Mouse (Mus musculus) heart, postnatal 4 days (tissue): ENCODE data around the gene Tpi1. TPM values are rescaled to one million over a fixed set of nuclear protein-coding genes. Genes with fewer than 3 reads are reported as not detected.

ENCODE experiments used
- DNase-seq: peaks from one replicate; pipeline ENCODE4 v3.0.0; 2021
- total RNA-seq, 2 experiments: library from RNA; stranded (reverse); gene quantifications; 2 replicates each; pipeline ENCODE4 v1.2.3; 2021

Tpi1 gene
- total RNA-seq, 2 experiments from 2014 or later: 977 to 982 TPM

GRCm38 (mm10) chr6:124769101-124769765 is 44.9 kb downstream of the Tpi1 start, which contains the start of gene Eno2:
Eno2 (minus strand) TSS chr6:124769673.
- DNase-seq: peak; percentile 61

DNA sequence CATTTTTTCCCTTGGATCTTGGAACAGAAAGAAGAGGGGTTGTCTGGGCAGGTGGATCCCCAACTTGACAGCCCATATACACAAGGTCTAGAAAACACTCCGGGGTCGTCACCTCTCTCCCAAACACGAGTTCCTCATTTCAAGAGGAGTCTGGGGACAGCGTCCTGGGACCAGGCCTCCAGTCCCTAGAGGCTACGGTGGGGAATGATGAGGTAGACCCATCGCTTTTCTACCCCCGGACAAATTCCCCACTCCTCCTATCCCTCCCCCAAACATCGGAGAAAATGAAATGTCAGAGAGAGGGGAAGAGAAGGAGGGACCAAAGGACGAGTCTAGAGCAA is 45.4 kb downstream of the Tpi1 start:
- no peak for DNase-seq

DNA sequence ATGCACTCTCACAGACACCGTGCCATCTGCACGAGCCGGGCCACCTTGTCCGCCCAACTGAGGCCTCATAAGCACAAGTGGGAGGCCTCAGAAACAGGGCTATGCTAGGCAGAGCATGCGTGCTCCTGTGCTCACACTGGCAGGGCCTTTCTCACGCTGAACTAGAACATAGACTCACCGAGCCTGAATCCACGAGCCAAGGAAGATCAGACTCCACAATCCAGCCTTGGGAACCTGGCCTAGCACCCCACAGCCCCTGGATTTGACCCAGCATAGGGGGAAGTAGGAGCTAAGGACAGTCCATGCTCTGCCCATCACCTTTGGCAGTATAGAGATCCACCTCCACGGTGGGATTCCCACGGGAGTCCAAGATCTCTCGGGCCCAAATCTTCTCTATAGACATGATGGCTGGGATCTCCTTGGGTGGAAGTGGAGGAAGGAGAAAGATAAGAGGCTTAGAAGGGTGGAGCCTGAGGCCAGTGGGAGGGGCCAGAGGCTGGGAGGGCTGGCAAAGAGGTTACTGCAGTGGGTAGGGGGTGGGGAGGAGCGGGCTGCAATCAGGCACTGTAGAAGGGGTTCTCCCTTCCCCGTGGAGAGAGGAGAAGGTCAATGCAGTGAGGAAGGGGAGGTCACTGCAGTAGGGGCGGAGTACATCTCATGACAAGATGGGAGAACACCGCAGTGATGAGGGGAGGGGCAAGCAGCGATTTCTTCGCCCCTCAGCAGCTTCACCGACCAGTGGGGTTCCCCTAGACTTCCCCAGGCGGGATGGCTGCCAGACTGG is 46.0 kb downstream of the Tpi1 start:
- no peak for DNase-seq

DNA sequence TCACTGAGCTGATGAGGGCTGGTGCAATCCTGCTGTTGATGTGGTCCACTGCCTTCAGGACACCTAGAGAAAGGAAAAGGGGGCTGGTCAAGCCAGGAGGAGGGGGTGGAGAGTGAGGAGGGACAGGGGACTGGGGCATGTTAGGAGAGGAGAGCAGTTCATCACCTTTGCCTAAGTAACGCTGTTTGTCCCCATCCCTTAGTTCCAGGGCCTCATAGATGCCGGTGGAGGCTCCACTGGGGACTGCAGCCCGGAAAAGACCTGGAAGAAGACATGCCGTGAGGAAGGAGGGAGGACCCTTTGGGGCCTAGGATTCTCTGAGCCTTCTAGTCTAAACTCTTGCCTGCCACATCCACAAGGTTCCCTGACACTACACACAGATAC is 46.6 kb downstream of the Tpi1 start:
- DNase-seq: no peak

- DNase-seq: no peak
Observed at GRCm38 (mm10) chr6:124765951-124766350, 48.1 kb downstream of the Tpi1 start.

Other genes starting within 250 kb of the Tpi1 start
- under 1 TPM; 0.36 to 0.43 TPM for gene C1rb, start 244.0 kb downstream of the Tpi1 start, total RNA-seq
- gene C1s2, start 178.2 kb downstream of the Tpi1 start, total RNA-seq: under 1 TPM; 0.14 to 0.25 TPM
- 10 to 100 TPM; 53.5 to 55.8 TPM for gene Lpcat3, start 151.3 kb downstream of the Tpi1 start, total RNA-seq
- gene Emg1, start 102.1 kb downstream of the Tpi1 start, total RNA-seq: 10 to 100 TPM; 72.9 to 73.6 TPM
- 100 to 1,000 TPM; 398 to 399 TPM for gene Phb2, start 102.0 kb downstream of the Tpi1 start, total RNA-seq
- gene Ptpn6, start 75.6 kb downstream of the Tpi1 start, total RNA-seq: 1 to 10 TPM; 5.3 to 5.4 TPM
- gene Grcc10, start 72.9 kb downstream of the Tpi1 start, total RNA-seq: 100 to 1,000 TPM; 259 to 300 TPM
- 1 to 10 TPM in 1 of 2 experiments, not detected in 1; 2.1 TPM for gene Gm45234, start 58.3 kb downstream of the Tpi1 start, total RNA-seq
- 10 to 100 TPM; 61.0 to 70.5 TPM for gene Atn1, start 57.8 kb downstream of the Tpi1 start, total RNA-seq
- 10 to 100 TPM; 10.0 to 10.2 TPM for gene Eno2, start 44.6 kb downstream of the Tpi1 start, total RNA-seq
- gene Lrrc23, start 34.6 kb downstream of the Tpi1 start, total RNA-seq: under 1 TPM in 1 of 2 experiments, not detected in 1; 0.52 TPM
- gene Spsb2, start 5.6 kb downstream of the Tpi1 start, total RNA-seq: 1 to 10 TPM; 3.5 to 4.4 TPM
- gene Usp5, start 15.2 kb upstream of the Tpi1 start, total RNA-seq: 100 to 1,000 TPM; 102 to 104 TPM
- gene Cdca3, start 15.3 kb upstream of the Tpi1 start, total RNA-seq: 10 to 100 TPM; 77.8 to 82.6 TPM
- 1 to 10 TPM; 2.6 to 3.9 TPM for gene Gnb3, start 26.0 kb upstream of the Tpi1 start, total RNA-seq
- gene P3h3, start 43.5 kb upstream of the Tpi1 start, total RNA-seq: 10 to 100 TPM; 30.0 to 31.6 TPM
- gene Gpr162, start 49.7 kb upstream of the Tpi1 start, total RNA-seq: 1 to 10 TPM; 5.7 to 7.4 TPM
- gene Cd4, start 73.9 kb upstream of the Tpi1 start, total RNA-seq: under 1 TPM; 0.41 to 0.55 TPM
- 1 to 10 TPM in 1 of 2 experiments, under 1 TPM in 1; 0.68 to 1.0 TPM for gene Lag3, start 97.4 kb upstream of the Tpi1 start, total RNA-seq
- 100 to 1,000 TPM; 549 to 587 TPM for gene Ptms, start 105.8 kb upstream of the Tpi1 start, total RNA-seq
- gene Mlf2, start 117.1 kb upstream of the Tpi1 start, total RNA-seq: 100 to 1,000 TPM; 237 to 239 TPM
- 100 to 1,000 TPM; 107 to 110 TPM for gene Cops7a, start 151.2 kb upstream of the Tpi1 start, total RNA-seq
- gene Pianp, start 182.4 kb upstream of the Tpi1 start, total RNA-seq: 1 to 10 TPM in 1 of 2 experiments, under 1 TPM in 1; 0.69 to 1.5 TPM
- 10 to 100 TPM; 28.5 to 30.7 TPM for gene Zfp384, start 194.8 kb upstream of the Tpi1 start, total RNA-seq
- 10 to 100 TPM; 40.8 to 43.6 TPM for gene Ing4, start 225.5 kb upstream of the Tpi1 start, total RNA-seq
- gene Acrbp, start 235.4 kb upstream of the Tpi1 start, total RNA-seq: 1 to 10 TPM; 1.7 to 3.2 TPM